Mouse (Mus musculus): ENCODE data around the gene Orc2. TPM values are rescaled to one million over a fixed set of nuclear protein-coding genes. Genes with fewer than 3 reads are reported as not detected.

Gene Orc2
- total and polyA plus RNA-seq, 2 experiments from 2014 or later: 20.8 to 82.0 TPM

GRCm38 (mm10) chr1:58416048-58416447, 88.9 kb downstream of the Orc2 start:
- ATAC-seq (no peak), DNase-seq (ENCODE audit: low spot score) (no peak)
- 83% methylated on average over 2 of the region's 2 CpGs for WGBS
- Histone ChIP-seq H3K4me2 (ENCODE audit: low read depth, low read length) (no peak overlapping the region), H3K27ac (no peak overlapping the region), H3K36me3 (ENCODE audit: insufficient read depth, low read length) (peaks cover 76% of the 10 kb centered on the region), H3K4me3 (ENCODE audit: low read length) (no peak overlapping the region), H3K27me3 (ENCODE audit: insufficient read depth, low read length) (no peaks in the 10 kb centered on the region), H3K4me1 (ENCODE audit: insufficient read depth, low read length) (no peaks in the 10 kb centered on the region), H3K9me3 (ENCODE audit: low read length) (no peaks in the 10 kb centered on the region), H3K9ac (replicated peaks; ENCODE audit: low read length) (no peak overlapping the region)
- TF ChIP-seq CTCF (IDR thresholded peaks at IDR 0.05; ENCODE audit: low read depth): no peak

- WGBS: 23% methylated on average over 1 of the region's 1 CpGs
Measured at GRCm38 (mm10) chr1:58415442-58415841, 89.5 kb downstream of the Orc2 start.

More at GRCm38 (mm10) chr1:58415442-58415841, 89.5 kb downstream of the Orc2 start:
- H3K9ac ChIP-seq (replicated peaks; ENCODE audit: low read length): no peak overlapping the region
- no peak for DNase-seq (ENCODE audit: low spot score)
- H3K27me3 ChIP-seq (ENCODE audit: insufficient read depth, low read length): no peaks in the 10 kb centered on the region
- no peaks in the 10 kb centered on the region for H3K4me1 ChIP-seq (ENCODE audit: insufficient read depth, low read length)
- H3K27ac ChIP-seq: no peak overlapping the region
- H3K36me3 ChIP-seq (ENCODE audit: insufficient read depth, low read length): peaks cover 79% of the 10 kb centered on the region
- H3K4me3 ChIP-seq (ENCODE audit: low read length): no peak overlapping the region
- H3K9me3 ChIP-seq (ENCODE audit: low read length): no peaks in the 10 kb centered on the region
- TF ChIP-seq CTCF (IDR thresholded peaks at IDR 0.05; ENCODE audit: low read depth): peak; percentile 41
- no peak for ATAC-seq
- no peak overlapping the region for H3K4me2 ChIP-seq (ENCODE audit: low read depth, low read length)

Other genes starting within 250 kb of the Orc2 start
- not detected in 2 replicates for gene Aox2, start 226.8 kb downstream of the Orc2 start, total RNA-seq (2014; rRNA removed)
- 0.03 TPM in 1 of 2 replicates, not detected in the other for gene Aox2, start 226.8 kb downstream of the Orc2 start, polyA plus RNA-seq (2015; fragmentation: Nextera tagmentation; extraction: Ambion mirVana)
- 160 and 162 TPM in 2 replicates for gene Bzw1, start 112.2 kb downstream of the Orc2 start, total RNA-seq (2014; rRNA removed)
- 343 and 352 TPM in 2 replicates for gene Bzw1, start 112.2 kb downstream of the Orc2 start, polyA plus RNA-seq (2015; fragmentation: Nextera tagmentation; extraction: Ambion mirVana)
- 60.2 and 60.7 TPM in 2 replicates for gene Clk1, start 81.0 kb downstream of the Orc2 start, total RNA-seq (2014; rRNA removed)
- gene Clk1, start 81.0 kb downstream of the Orc2 start, polyA plus RNA-seq (2015; fragmentation: Nextera tagmentation; extraction: Ambion mirVana): 109 and 130 TPM in 2 replicates
- 26.1 and 28.6 TPM in 2 replicates for gene Nif3l1, start 60.0 kb downstream of the Orc2 start, total RNA-seq (2014; rRNA removed)
- 35.4 and 37.5 TPM in 2 replicates for gene Nif3l1, start 60.0 kb downstream of the Orc2 start, polyA plus RNA-seq (2015; fragmentation: Nextera tagmentation; extraction: Ambion mirVana)
- gene Ppil3, start 59.6 kb downstream of the Orc2 start, total RNA-seq (2014; rRNA removed): 19.4 and 26.4 TPM in 2 replicates
- gene Ppil3, start 59.6 kb downstream of the Orc2 start, polyA plus RNA-seq (2015; fragmentation: Nextera tagmentation; extraction: Ambion mirVana): 45.9 and 51.4 TPM in 2 replicates
- gene Fam126b, start 81.2 kb upstream of the Orc2 start, total RNA-seq (2014; rRNA removed): 13.4 and 16.3 TPM in 2 replicates
- 11.1 and 12.3 TPM in 2 replicates for gene Fam126b, start 81.2 kb upstream of the Orc2 start, polyA plus RNA-seq (2015; fragmentation: Nextera tagmentation; extraction: Ambion mirVana)
- gene Ndufb3, start 81.3 kb upstream of the Orc2 start, total RNA-seq (2014; rRNA removed): 41.2 and 54.6 TPM in 2 replicates
- gene Ndufb3, start 81.3 kb upstream of the Orc2 start, polyA plus RNA-seq (2015; fragmentation: Nextera tagmentation; extraction: Ambion mirVana): 232 and 246 TPM in 2 replicates
- not detected in 2 replicates for gene Als2cr12, start 190.9 kb upstream of the Orc2 start, total RNA-seq (2014; rRNA removed)
- 0.08 TPM in 1 of 2 replicates, not detected in the other for gene Als2cr12, start 190.9 kb upstream of the Orc2 start, polyA plus RNA-seq (2015; fragmentation: Nextera tagmentation; extraction: Ambion mirVana)
- gene Cflar, start 206.4 kb upstream of the Orc2 start, total RNA-seq (2014; rRNA removed): 17.6 and 24.4 TPM in 2 replicates
- gene Cflar, start 206.4 kb upstream of the Orc2 start, polyA plus RNA-seq (2015; fragmentation: Nextera tagmentation; extraction: Ambion mirVana): 22.4 and 22.5 TPM in 2 replicates